Mouse (Mus musculus) liver, embryonic 14.5 days (tissue): Measurements from ENCODE around the gene Efemp1. TPM values are rescaled to one million over a fixed set of nuclear protein-coding genes. Genes with fewer than 3 reads are reported as not detected.

Experiments used
- ATAC-seq: fragments of 200-750 bp; cut with Nextera tagmentation; 2 replicates; pipeline ENCODE4 v1.8.0; 2017; ENCODE audit warnings: moderate number of reproducible peaks, mild to moderate bottlenecking, moderate library complexity; ENCODE audit not compliant: insufficient read depth
- DNase-seq, 3 experiments: peaks; one replicate each; pipeline ENCODE4 v3.0.0-alpha.2; 2012 to 2013; ENCODE audit warnings: low read depth in 3 of 3, low spot score in 3 of 3
- H3K27ac ChIP-seq: fragments of 300-500 bp; sonication (generic); 2 replicates; pipeline ENCODE4 v1.5.1; 2014; ENCODE audit warnings: moderate library complexity, mild to moderate bottlenecking, control low read depth, inconsistent platforms
- H3K27me3 ChIP-seq: fragments of 300-500 bp; sonication (generic); 2 replicates; pipeline ENCODE4 v1.6.1; 2014; ENCODE audit warnings: mild to moderate bottlenecking, low read length, moderate library complexity; ENCODE audit not compliant: control insufficient read depth, insufficient read depth
- H3K36me3 ChIP-seq: fragments of 300-500 bp; sonication (generic); replicated peaks from 2 replicates; pipeline ENCODE4 v1.6.1; 2014; ENCODE audit warnings: low read depth; ENCODE audit not compliant: control insufficient read depth, insufficient read depth
- H3K4me1 ChIP-seq, 2 experiments: fragments of 200-500 bp in 1 of 2; fragments of 300-500 bp in 1 of 2; sonication (generic) in 1 of 2; replicated peaks; 2 replicates each; pipeline ENCODE4 v1.6.1; 2012 to 2014; ENCODE audit warnings: antibody characterized with exemption in 1 of 2, inconsistent platforms in 1 of 2, low read length in 1 of 2; ENCODE audit not compliant: control insufficient read depth in 2 of 2, insufficient read depth in 2 of 2
- H3K4me2 ChIP-seq: fragments of 300-500 bp; sonication (generic); 2 replicates; pipeline ENCODE4 v1.6.1; 2014; ENCODE audit warnings: low read depth, mild to moderate bottlenecking, control low read depth, moderate library complexity
- H3K4me3 ChIP-seq, 2 experiments: fragments of 200-500 bp in 1 of 2; fragments of 300-500 bp in 1 of 2; sonication (generic) in 1 of 2; 2 replicates each; pipeline ENCODE4 v1.5.1; 2012 to 2014; ENCODE audit warnings: low read depth in 2 of 2, low read length in 2 of 2, mild to moderate bottlenecking in 2 of 2, control low read depth in 1 of 2, inconsistent platforms in 1 of 2, moderate library complexity in 1 of 2; ENCODE audit not compliant: insufficient read depth in 1 of 2
- H3K9ac ChIP-seq: fragments of 300-500 bp; sonication (generic); replicated peaks from 2 replicates; pipeline ENCODE4 v1.6.1; 2014; ENCODE audit warnings: mild to moderate bottlenecking, control low read depth, moderate library complexity
- H3K9me3 ChIP-seq: fragments of 300-500 bp; sonication (generic); 2 replicates; pipeline ENCODE4 v1.6.1; 2016; ENCODE audit warnings: low read length, mixed read lengths; ENCODE audit not compliant: control insufficient read depth
- CTCF ChIP-seq: IDR thresholded peaks from 2 replicates; pipeline ENCODE4 v1.5.1; 2016; ENCODE audit warnings: antibody characterized with exemption, low read depth, control low read depth
- EP300 ChIP-seq: IDR thresholded peaks from 2 replicates; pipeline ENCODE4 v1.6.1; 2016; ENCODE audit warnings: antibody characterized with exemption, low read depth
- WGBS: fragments of 180-500 bp; shearing (Covaris S2); extraction: QIAGEN DNeasy Blood & Tissue Kit; methylation state at CpG from one replicate; pipeline ENCODE4 v1.1.7; 2014; ENCODE audit not compliant: insufficient replicate concordance; 5-methylcytosine and 5-hydroxymethylcytosine counted together
- polyA plus RNA-seq, 2 experiments: library from polyadenylated mRNA; depleted of rRNA in 1 of 2; stranded (reverse) in 1 of 2; unstranded in 1 of 2; fragments of >200 nt; fragmentation: Nextera tagmentation in 1 of 2; extraction: Ambion mirVana in 1 of 2; gene quantifications; 2 replicates each; pipeline versions ENCODE4 v1.2.1 to v1.2.3; 2012 to 2014

The Efemp1 gene
- polyA plus RNA-seq, 2 experiments: 0.81 to 1.7 TPM

- no peak for ATAC-seq
- Histone ChIP-seq H3K4me1 (no peaks in the 10 kb centered on the region), H3K27me3 (no peaks in the 10 kb centered on the region), H3K36me3 (no peaks in the 10 kb centered on the region), H3K4me2 (no peak overlapping the region), H3K27ac (no peak overlapping the region), H3K9ac (no peak overlapping the region), H3K4me3 (no peak overlapping the region), H3K9me3 (no peaks in the 10 kb centered on the region)
- no peak for DNase-seq
- TF ChIP-seq EP300 (no peak), CTCF (no peak)
- 61% methylated on average over 2 of the region's 2 CpGs for whole genome bisulfite sequencing
Observed at GRCm38 (mm10) chr11:28826950-28827349, 26.1 kb upstream of the Efemp1 start.

GRCm38 (mm10) chr11:28833809-28834208, 19.2 kb upstream of the Efemp1 start:
- Histone ChIP-seq H3K27ac (no peak overlapping the region), H3K4me3 (no peak overlapping the region), H3K27me3 (no peaks in the 10 kb centered on the region), H3K4me1 (no peaks in the 10 kb centered on the region), H3K4me2 (no peak overlapping the region), H3K36me3 (no peaks in the 10 kb centered on the region), H3K9me3 (no peaks in the 10 kb centered on the region), H3K9ac (no peak overlapping the region)
- TF ChIP-seq EP300 (no peak), CTCF (no peak)
- no peak for ATAC-seq
- 53% methylated on average over 3 of the region's 3 CpGs for WGBS
- no peak for DNase-seq

- no peaks in the 10 kb centered on the region for H3K36me3 ChIP-seq
- H3K4me1 ChIP-seq: no peaks in the 10 kb centered on the region
- H3K9ac ChIP-seq: no peak overlapping the region
- ATAC-seq (no peak), DNase-seq (no peak)
- no peaks in the 10 kb centered on the region for H3K27me3 ChIP-seq
- H3K27ac ChIP-seq: no peak overlapping the region
- H3K4me2 ChIP-seq: no peak overlapping the region
- no peak overlapping the region for H3K4me3 ChIP-seq
- H3K9me3 ChIP-seq: no peaks in the 10 kb centered on the region
- TF ChIP-seq EP300 (no peak), CTCF (no peak)
Observed at GRCm38 (mm10) chr11:28835141-28835540, 17.9 kb upstream of the Efemp1 start.

- TF ChIP-seq EP300: no peak
- no peak for TF ChIP-seq CTCF
- H3K4me3 ChIP-seq: no peak overlapping the region
- ATAC-seq: no peak
Observed at GRCm38 (mm10) chr11:28849841-28850240, 3.2 kb upstream of the Efemp1 start.

GRCm38 (mm10) chr11:28851645-28852044, 1.4 kb upstream of the Efemp1 start:
- no peak overlapping the region for H3K27ac ChIP-seq
- 47% methylated on average over 4 of the region's 4 CpGs for WGBS
- no peaks in the 10 kb centered on the region for H3K9me3 ChIP-seq
- no peak overlapping the region for H3K9ac ChIP-seq
- DNase-seq (no peak), ATAC-seq (no peak)
- H3K4me3 ChIP-seq: no peak overlapping the region
- H3K4me2 ChIP-seq: no peak overlapping the region
- H3K27me3 ChIP-seq: no peaks in the 10 kb centered on the region; the same call in 1 of the 2 replicates
- no peaks in the 10 kb centered on the region for H3K36me3 ChIP-seq
- no peak for TF ChIP-seq EP300
- H3K4me1 ChIP-seq: no peaks in the 10 kb centered on the region

More at GRCm38 (mm10) chr11:28849841-28850240, 3.2 kb upstream of the Efemp1 start:
- Histone ChIP-seq H3K27me3 (no peaks in the 10 kb centered on the region; the same call in 1 of the 2 replicates), H3K36me3 (no peaks in the 10 kb centered on the region), H3K4me1 (no peaks in the 10 kb centered on the region), H3K4me2 (no peak overlapping the region), H3K27ac (no peak overlapping the region), H3K9ac (no peak overlapping the region), H3K9me3 (no peaks in the 10 kb centered on the region)
- no peak for DNase-seq
